Mouse (Mus musculus): ENCODE data around the gene Krtap10-4. TPM values are rescaled to one million over a fixed set of nuclear protein-coding genes. Genes with fewer than 3 reads are reported as not detected.

Krtap10-4 gene
- polyA plus RNA-seq, 1 experiment = not detected

Other genes with a start within 250 kb of the Krtap10-4 start
- gene Pttg1ip, start 245.4 kb downstream of the Krtap10-4 start, polyA plus RNA-seq (2011; ENCODE audit: insufficient read depth, insufficient read length, low replicate concordance, missing spikeins) = 38.1 and 67.0 TPM in 2 replicates
- gene Sumo3, start 221.0 kb downstream of the Krtap10-4 start, polyA plus RNA-seq (2011; ENCODE audit: insufficient read depth, insufficient read length, low replicate concordance, missing spikeins) = 69.9 and 76.0 TPM in 2 replicates
- not detected in 2 replicates for gene Gm49325, start 220.9 kb downstream of the Krtap10-4 start, polyA plus RNA-seq (2011; ENCODE audit: insufficient read depth, insufficient read length, low replicate concordance, missing spikeins)
- 21.5 and 35.5 TPM in 2 replicates for gene Ube2g2, start 204.8 kb downstream of the Krtap10-4 start, polyA plus RNA-seq (2011; ENCODE audit: insufficient read depth, insufficient read length, low replicate concordance, missing spikeins)
- not detected in 2 replicates for gene Tspear, start 140.5 kb downstream of the Krtap10-4 start, polyA plus RNA-seq (2011; ENCODE audit: insufficient read depth, insufficient read length, low replicate concordance, missing spikeins)
- not detected in 2 replicates for gene Gm19402, start 136.3 kb downstream of the Krtap10-4 start, polyA plus RNA-seq (2011; ENCODE audit: insufficient read depth, insufficient read length, low replicate concordance, missing spikeins)
- gene Gm9508, start 129.9 kb downstream of the Krtap10-4 start, polyA plus RNA-seq (2011; ENCODE audit: insufficient read depth, insufficient read length, low replicate concordance, missing spikeins) = not detected in 2 replicates
- not detected in 2 replicates for gene Gm10272, start 120.5 kb downstream of the Krtap10-4 start, polyA plus RNA-seq (2011; ENCODE audit: insufficient read depth, insufficient read length, low replicate concordance, missing spikeins)
- gene Gm10024, start 115.6 kb downstream of the Krtap10-4 start, polyA plus RNA-seq (2011; ENCODE audit: insufficient read depth, insufficient read length, low replicate concordance, missing spikeins) = not detected in 2 replicates
- not detected in 2 replicates for gene Gm10142, start 111.3 kb downstream of the Krtap10-4 start, polyA plus RNA-seq (2011; ENCODE audit: insufficient read depth, insufficient read length, low replicate concordance, missing spikeins)
- not detected in 2 replicates for gene Krtap12-1, start 106.5 kb downstream of the Krtap10-4 start, polyA plus RNA-seq (2011; ENCODE audit: insufficient read depth, insufficient read length, low replicate concordance, missing spikeins)
- gene Gm10100, start 100.6 kb downstream of the Krtap10-4 start, polyA plus RNA-seq (2011; ENCODE audit: insufficient read depth, insufficient read length, low replicate concordance, missing spikeins) = not detected in 2 replicates
- gene Gm18596, start 84.5 kb downstream of the Krtap10-4 start, polyA plus RNA-seq (2011; ENCODE audit: insufficient read depth, insufficient read length, low replicate concordance, missing spikeins) = not detected in 2 replicates
- gene Gm9736, start 75.7 kb downstream of the Krtap10-4 start, polyA plus RNA-seq (2011; ENCODE audit: insufficient read depth, insufficient read length, low replicate concordance, missing spikeins) = not detected in 2 replicates
- not detected in 2 replicates for gene Gm3233, start 67.4 kb downstream of the Krtap10-4 start, polyA plus RNA-seq (2011; ENCODE audit: insufficient read depth, insufficient read length, low replicate concordance, missing spikeins)
- gene Gm3238, start 55.8 kb downstream of the Krtap10-4 start, polyA plus RNA-seq (2011; ENCODE audit: insufficient read depth, insufficient read length, low replicate concordance, missing spikeins) = not detected in 2 replicates
- not detected in 2 replicates for gene Gm7138, start 50.2 kb downstream of the Krtap10-4 start, polyA plus RNA-seq (2011; ENCODE audit: insufficient read depth, insufficient read length, low replicate concordance, missing spikeins)
- gene Gm3250, start 44.6 kb downstream of the Krtap10-4 start, polyA plus RNA-seq (2011; ENCODE audit: insufficient read depth, insufficient read length, low replicate concordance, missing spikeins) = not detected in 2 replicates
- not detected in 2 replicates for gene Gm7137, start 38.9 kb downstream of the Krtap10-4 start, polyA plus RNA-seq (2011; ENCODE audit: insufficient read depth, insufficient read length, low replicate concordance, missing spikeins)
- gene Gm9639, start 32.0 kb downstream of the Krtap10-4 start, polyA plus RNA-seq (2011; ENCODE audit: insufficient read depth, insufficient read length, low replicate concordance, missing spikeins) = not detected in 2 replicates
- not detected in 2 replicates for gene Gm19668, start 28.0 kb downstream of the Krtap10-4 start, polyA plus RNA-seq (2011; ENCODE audit: insufficient read depth, insufficient read length, low replicate concordance, missing spikeins)
- gene Gm9507, start 15.3 kb downstream of the Krtap10-4 start, polyA plus RNA-seq (2011; ENCODE audit: insufficient read depth, insufficient read length, low replicate concordance, missing spikeins) = not detected in 2 replicates
- not detected in 2 replicates for gene Gm2696, start 12.4 kb downstream of the Krtap10-4 start, polyA plus RNA-seq (2011; ENCODE audit: insufficient read depth, insufficient read length, low replicate concordance, missing spikeins)
- not detected in 2 replicates for gene Krtap10-10, start 8.9 kb upstream of the Krtap10-4 start, polyA plus RNA-seq (2011; ENCODE audit: insufficient read depth, insufficient read length, low replicate concordance, missing spikeins)
- not detected in 2 replicates for gene Gm36176, start 19.7 kb upstream of the Krtap10-4 start, polyA plus RNA-seq (2011; ENCODE audit: insufficient read depth, insufficient read length, low replicate concordance, missing spikeins)
- gene Gm10318, start 25.8 kb upstream of the Krtap10-4 start, polyA plus RNA-seq (2011; ENCODE audit: insufficient read depth, insufficient read length, low replicate concordance, missing spikeins) = not detected in 2 replicates
- gene Gm3285, start 34.9 kb upstream of the Krtap10-4 start, polyA plus RNA-seq (2011; ENCODE audit: insufficient read depth, insufficient read length, low replicate concordance, missing spikeins) = not detected in 2 replicates
- gene Lrrc3, start 75.4 kb upstream of the Krtap10-4 start, polyA plus RNA-seq (2011; ENCODE audit: insufficient read depth, insufficient read length, low replicate concordance, missing spikeins) = 0.70 TPM in 1 of 2 replicates, not detected in the other
- 19.2 and 53.7 TPM in 2 replicates for gene Trpm2, start 143.5 kb upstream of the Krtap10-4 start, polyA plus RNA-seq (2011; ENCODE audit: insufficient read depth, insufficient read length, low replicate concordance, missing spikeins)
- 4.4 and 5.8 TPM in 2 replicates for gene 1810043G02Rik, start 151.4 kb upstream of the Krtap10-4 start, polyA plus RNA-seq (2011; ENCODE audit: insufficient read depth, insufficient read length, low replicate concordance, missing spikeins)
- gene Pfkl, start 183.0 kb upstream of the Krtap10-4 start, polyA plus RNA-seq (2011; ENCODE audit: insufficient read depth, insufficient read length, low replicate concordance, missing spikeins) = 8.0 and 13.3 TPM in 2 replicates
- gene Dnmt3l, start 214.9 kb upstream of the Krtap10-4 start, polyA plus RNA-seq (2011; ENCODE audit: insufficient read depth, insufficient read length, low replicate concordance, missing spikeins) = 6.7 TPM in 1 of 2 replicates, not detected in the other
- gene Aire, start 216.5 kb upstream of the Krtap10-4 start, polyA plus RNA-seq (2011; ENCODE audit: insufficient read depth, insufficient read length, low replicate concordance, missing spikeins) = not detected in 2 replicates
- gene Icosl, start 242.2 kb upstream of the Krtap10-4 start, polyA plus RNA-seq (2011; ENCODE audit: insufficient read depth, insufficient read length, low replicate concordance, missing spikeins) = 7.9 and 20.7 TPM in 2 replicates